Mouse (Mus musculus) heart, embryonic 11.5 days (tissue): Measurements from ENCODE around the gene Scgn. TPM values are rescaled to one million over a fixed set of nuclear protein-coding genes. Genes with fewer than 3 reads are reported as not detected.

Source experiments
- ATAC-seq: fragments of 200-750 bp; cut with Nextera tagmentation; replicated peaks from 2 replicates; pipeline ENCODE4 v1.8.0; 2017; ENCODE audit warnings: moderate library complexity; ENCODE audit not compliant: insufficient number of reproducible peaks, low FRiP score, low TSS enrichment
- H3K27ac ChIP-seq: fragments of 300-500 bp; sonication (generic); 2 replicates; pipeline ENCODE4 v1.5.1; 2014; ENCODE audit warnings: mild to moderate bottlenecking, low read depth, low read length
- H3K27me3 ChIP-seq: fragments of 300-500 bp; sonication (generic); 2 replicates; pipeline ENCODE4 v1.6.1; 2014; ENCODE audit warnings: mild to moderate bottlenecking, low read length, mixed read lengths; ENCODE audit not compliant: control insufficient read depth, insufficient read depth
- H3K36me3 ChIP-seq: fragments of 300-500 bp; sonication (generic); 2 replicates; pipeline ENCODE4 v1.6.1; 2014; ENCODE audit warnings: mild to moderate bottlenecking, low read length, moderate library complexity, mixed read lengths; ENCODE audit not compliant: control insufficient read depth, insufficient read depth
- H3K4me1 ChIP-seq: fragments of 300-500 bp; sonication (generic); 2 replicates; pipeline ENCODE4 v1.6.1; 2014; ENCODE audit warnings: low read length; ENCODE audit not compliant: control insufficient read depth, insufficient read depth
- H3K4me2 ChIP-seq: fragments of 300-500 bp; sonication (generic); 2 replicates; pipeline ENCODE4 v1.6.1; 2014; ENCODE audit warnings: mild to moderate bottlenecking, moderate library complexity
- H3K4me3 ChIP-seq: fragments of 300-500 bp; sonication (generic); 2 replicates; pipeline ENCODE4 v1.5.1; 2014; ENCODE audit warnings: low read depth, low read length
- H3K9ac ChIP-seq: fragments of 300-500 bp; sonication (generic); 2 replicates; pipeline ENCODE4 v1.6.1; 2014; ENCODE audit warnings: mild to moderate bottlenecking, low read depth, low read length, moderate library complexity
- H3K9me3 ChIP-seq: fragments of 300-500 bp; sonication (generic); replicated peaks from 2 replicates; pipeline ENCODE4 v1.6.1; 2016; ENCODE audit warnings: low read length; ENCODE audit not compliant: control insufficient read depth
- WGBS: fragments of 180-500 bp; shearing (Covaris S2); extraction: QIAGEN DNeasy Blood & Tissue Kit; methylation state at CpG from one replicate; pipeline ENCODE4 v1.1.7; 2014; ENCODE audit not compliant: insufficient replicate concordance; 5-methylcytosine and 5-hydroxymethylcytosine counted together
- polyA plus RNA-seq: library from polyadenylated mRNA; unstranded; fragments of >200 nt; fragmentation: Nextera tagmentation; extraction: Ambion mirVana; gene quantifications from 2 replicates; pipeline ENCODE4 v1.2.1, GENCODE M21; 2014

Gene Scgn
- polyA plus RNA-seq = not detected in 2 replicates

- no peak within 1 kb of the TSS for H3K4me2 ChIP-seq
- H3K27me3 ChIP-seq = peaks cover 36% of the 10 kb centered on the region
- H3K9me3 ChIP-seq = no peaks in the 10 kb centered on the region
- no peaks in the 10 kb centered on the region for H3K4me1 ChIP-seq
- no peak within 1 kb of the TSS for H3K9ac ChIP-seq
- ATAC-seq = no peak
- H3K36me3 ChIP-seq = no peaks in the 10 kb centered on the region
- no peak within 1 kb of the TSS for H3K4me3 ChIP-seq
- WGBS = under 1% methylated on average over 20 of the region's 20 CpGs
- no peak within 1 kb of the TSS for H3K27ac ChIP-seq
These were observed at the start of gene Scgn for GRCm38 (mm10) chr13:23990928-23991327. Scgn (minus strand) TSS chr13:23991214.

GRCm38 (mm10) chr13:24040221-24040620 lies 49.2 kb upstream of the Scgn start:
- no peak overlapping the region for H3K9ac ChIP-seq
- WGBS = 46% methylated on average over 7 of the region's 7 CpGs
- H3K4me1 ChIP-seq = no peaks in the 10 kb centered on the region
- H3K9me3 ChIP-seq = no peaks in the 10 kb centered on the region
- H3K27me3 ChIP-seq = no peaks in the 10 kb centered on the region
- no peak overlapping the region for H3K27ac ChIP-seq
- H3K4me2 ChIP-seq = no peak overlapping the region
- no peak for ATAC-seq
- H3K4me3 ChIP-seq = no peak overlapping the region
- no peaks in the 10 kb centered on the region for H3K36me3 ChIP-seq

GRCm38 (mm10) chr13:24037502-24037901 lies 46.5 kb upstream of the Scgn start:
- ATAC-seq = no peak
- Histone ChIP-seq H3K4me3 (no peak overlapping the region), H3K36me3 (no peaks in the 10 kb centered on the region), H3K9me3 (no peaks in the 10 kb centered on the region), H3K27ac (no peak overlapping the region), H3K9ac (no peak overlapping the region), H3K4me1 (no peaks in the 10 kb centered on the region), H3K4me2 (no peak overlapping the region), H3K27me3 (no peaks in the 10 kb centered on the region)
- WGBS = 75% methylated on average over 3 of the region's 3 CpGs

GRCm38 (mm10) chr13:24036150-24036549 lies 45.1 kb upstream of the Scgn start:
- Histone ChIP-seq H3K4me1 (no peaks in the 10 kb centered on the region), H3K4me3 (no peak overlapping the region), H3K9ac (no peak overlapping the region), H3K27me3 (no peaks in the 10 kb centered on the region), H3K27ac (no peak overlapping the region), H3K4me2 (peak overlapping the region; percentile 47), H3K9me3 (no peaks in the 10 kb centered on the region), H3K36me3 (no peaks in the 10 kb centered on the region)
- 54% methylated on average over 18 of the region's 18 CpGs for whole genome bisulfite sequencing
- no peak for ATAC-seq

GRCm38 (mm10) chr13:24027191-24028170 lies 36.5 kb upstream of the Scgn start:
- H3K36me3 ChIP-seq = no peaks in the 10 kb centered on the region
- no peaks in the 10 kb centered on the region for H3K9me3 ChIP-seq
- H3K27ac ChIP-seq = no peak overlapping the region
- WGBS = 65% methylated on average over 5 of the region's 5 CpGs
- H3K4me2 ChIP-seq = no peak overlapping the region
- ATAC-seq = no peak
- no peak overlapping the region for H3K9ac ChIP-seq
- no peaks in the 10 kb centered on the region for H3K27me3 ChIP-seq
- no peak overlapping the region for H3K4me3 ChIP-seq
- no peaks in the 10 kb centered on the region for H3K4me1 ChIP-seq

GRCm38 (mm10) chr13:24018515-24018914 lies 27.5 kb upstream of the Scgn start:
- Histone ChIP-seq H3K4me1 (no peaks in the 10 kb centered on the region), H3K9me3 (no peaks in the 10 kb centered on the region), H3K4me3 (no peak overlapping the region), H3K4me2 (no peak overlapping the region), H3K36me3 (no peaks in the 10 kb centered on the region), H3K27ac (no peak overlapping the region), H3K9ac (no peak overlapping the region), H3K27me3 (no peaks in the 10 kb centered on the region)
- no peak for ATAC-seq
- 74% methylated on average over 4 of the region's 4 CpGs for WGBS

GRCm38 (mm10) chr13:24005528-24005927 lies 14.5 kb upstream of the Scgn start:
- no peak overlapping the region for H3K4me2 ChIP-seq
- H3K4me1 ChIP-seq = no peaks in the 10 kb centered on the region
- H3K36me3 ChIP-seq = no peaks in the 10 kb centered on the region
- H3K27ac ChIP-seq = no peak overlapping the region
- WGBS = 67% methylated on average over 2 of the region's 2 CpGs
- H3K9ac ChIP-seq = no peak overlapping the region
- H3K4me3 ChIP-seq = no peak overlapping the region
- ATAC-seq = no peak
- no peaks in the 10 kb centered on the region; the same call in none of the 2 replicates for H3K27me3 ChIP-seq
- H3K9me3 ChIP-seq = no peaks in the 10 kb centered on the region

- H3K27ac ChIP-seq = no peak overlapping the region
- no peaks in the 10 kb centered on the region; the same call in 1 of the 2 replicates for H3K27me3 ChIP-seq
- WGBS = 43% methylated on average over 2 of the region's 2 CpGs
- no peaks in the 10 kb centered on the region for H3K4me1 ChIP-seq
- H3K4me3 ChIP-seq = no peak overlapping the region
- no peak overlapping the region for H3K4me2 ChIP-seq
- no peaks in the 10 kb centered on the region for H3K36me3 ChIP-seq
- ATAC-seq = no peak
- no peaks in the 10 kb centered on the region for H3K9me3 ChIP-seq
- H3K9ac ChIP-seq = no peak overlapping the region
These were observed 10.8 kb upstream of the Scgn start for GRCm38 (mm10) chr13:24001797-24002196.
